Mouse (Mus musculus) adrenal gland, postnatal 10 days (tissue): ENCODE data around the gene Olfr1431. TPM values are rescaled to one million over a fixed set of nuclear protein-coding genes. Genes with fewer than 3 reads are reported as not detected.
"Not testable (repeated sequence)": the region's sequence is repeated elsewhere in the genome, so short reads cannot be mapped to it uniquely, and the experiment has no call there.

ENCODE experiments used
- DNase-seq: peaks from one replicate; pipeline ENCODE4 v3.0.0; 2021; ENCODE audit warnings: mixed read lengths
- long read RNA-seq, 2 experiments: library from polyadenylated mRNA; stranded (forward); transcript quantifications; one replicate each; pipeline ENCODE4 v2.0.0; 2021
- total RNA-seq, 2 experiments: library from RNA; stranded (reverse); gene quantifications; 2 replicates each; pipeline ENCODE4 v1.2.3; 2021

Olfr1431 gene
- not detected for total RNA-seq
- long read RNA-seq, experiment 1: 0 reads
- long read RNA-seq, experiment 2: 0 reads

DNA sequence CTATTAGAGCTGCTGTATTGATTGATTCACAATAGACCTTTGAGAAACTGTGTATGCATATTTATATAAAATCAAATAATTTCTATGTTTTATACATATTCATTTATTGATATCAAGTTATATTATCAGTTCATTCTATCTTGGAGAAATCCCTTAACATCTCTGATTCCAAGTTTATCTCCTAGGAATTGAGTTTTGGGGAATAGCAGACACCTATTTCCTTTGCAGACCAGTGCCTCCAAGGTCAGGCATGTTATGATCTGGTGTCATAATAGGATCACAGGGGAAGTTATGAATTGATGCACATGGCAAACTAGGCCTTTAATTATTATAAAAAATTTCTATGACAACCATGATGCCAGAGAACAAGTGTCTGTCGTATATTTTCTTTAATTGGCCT is at the start of gene Olfr1431:
Olfr1431 (plus strand) TSS at position 301 of the 400 bp plus-strand sequence.
- DNase-seq: no peak

DNA sequence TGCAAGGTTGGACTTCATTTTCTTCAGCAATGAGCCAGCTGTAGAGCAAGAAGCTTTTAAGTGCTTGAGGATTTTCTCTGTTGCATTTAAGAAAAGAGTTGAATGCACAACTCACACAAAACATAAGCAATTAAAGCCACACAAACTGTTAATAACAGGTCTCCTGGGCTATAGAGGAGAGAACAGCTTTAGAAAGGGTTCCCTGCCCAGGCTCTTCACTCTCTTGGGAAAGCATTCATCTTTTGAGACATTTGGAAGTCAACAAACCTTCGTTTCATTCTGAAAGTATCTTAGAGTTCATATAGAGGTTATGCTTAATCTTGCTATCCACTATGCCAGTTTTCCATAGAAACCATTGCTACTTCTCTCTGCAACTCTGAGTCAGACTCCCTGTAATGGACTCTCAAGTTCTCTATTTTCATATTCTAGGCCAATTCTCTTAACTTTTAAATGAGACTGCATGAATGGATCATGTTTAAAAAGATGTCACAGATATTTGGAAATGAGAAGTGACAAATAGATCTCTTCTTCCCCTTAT is 30.3 kb upstream of the Olfr1431 start, which contains the start of gene Olfr1555-ps1:
Olfr1555-ps1 (minus strand) TSS at position 51 of the 538 bp plus-strand sequence.
- not testable (repeated sequence) for DNase-seq

DNA sequence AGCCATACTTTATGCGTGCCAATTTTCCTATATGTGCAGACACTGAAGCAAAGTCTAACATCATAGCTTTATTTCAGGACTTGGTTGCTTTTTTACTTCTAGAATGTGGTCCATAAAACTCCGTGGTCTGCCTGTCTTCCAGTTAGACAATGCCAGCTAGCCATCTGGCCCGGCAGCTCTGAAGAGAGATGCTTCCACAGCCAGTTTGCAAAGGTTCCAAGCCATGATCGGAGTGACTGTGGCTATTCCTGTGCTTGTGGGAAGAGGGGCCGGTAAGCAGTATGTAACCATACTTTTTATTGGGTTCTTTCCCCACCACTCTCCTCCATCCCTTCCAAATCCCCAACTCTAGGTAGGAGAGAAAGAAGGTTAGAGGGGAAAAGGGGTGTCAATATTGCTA is 25.0 kb upstream of the Olfr1431 start:
- DNase-seq: not testable (repeated sequence)

DNA sequence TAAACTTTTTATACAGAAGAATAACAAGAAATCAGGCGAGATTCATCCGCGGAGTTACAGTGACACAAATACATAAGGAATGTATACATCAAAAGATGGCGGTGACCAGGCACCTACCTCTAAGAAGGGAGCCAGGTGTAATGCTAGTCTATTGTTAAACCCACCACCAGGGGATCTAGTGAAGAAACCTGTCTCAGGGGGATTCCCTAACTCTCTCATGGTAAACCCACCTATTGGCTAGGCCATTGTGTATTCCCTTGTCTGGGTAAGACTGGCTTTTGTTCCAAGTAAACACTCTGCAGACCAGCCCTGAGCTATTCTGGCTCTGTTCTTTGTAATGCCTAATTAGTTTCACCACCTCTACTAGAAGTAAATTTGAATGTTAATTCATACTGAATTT is 1.4 kb upstream of the Olfr1431 start:
- not testable (repeated sequence) for DNase-seq

DNA sequence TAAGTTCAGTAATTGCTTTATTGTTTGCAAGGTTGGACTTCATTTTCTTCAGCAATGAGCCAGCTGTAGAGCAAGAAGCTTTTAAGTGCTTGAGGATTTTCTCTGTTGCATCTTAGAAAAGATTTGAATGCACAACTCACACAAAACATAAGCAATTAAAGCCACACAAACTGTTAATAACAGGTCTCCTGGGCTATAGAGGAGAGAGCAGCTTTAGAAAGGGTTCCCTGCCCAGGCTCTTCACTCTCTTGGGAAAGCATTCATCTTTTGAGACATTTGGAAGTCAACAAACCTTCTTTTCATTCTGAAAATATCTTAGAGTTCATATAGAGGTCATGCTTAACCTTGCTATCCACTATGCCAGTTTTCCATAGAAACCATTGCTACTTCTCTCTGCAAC is 32.1 kb downstream of the Olfr1431 start, which contains the start of gene Olfr1432:
Olfr1432 (minus strand) TSS at position 101 of the 400 bp plus-strand sequence.
- DNase-seq: not testable (repeated sequence)

DNA sequence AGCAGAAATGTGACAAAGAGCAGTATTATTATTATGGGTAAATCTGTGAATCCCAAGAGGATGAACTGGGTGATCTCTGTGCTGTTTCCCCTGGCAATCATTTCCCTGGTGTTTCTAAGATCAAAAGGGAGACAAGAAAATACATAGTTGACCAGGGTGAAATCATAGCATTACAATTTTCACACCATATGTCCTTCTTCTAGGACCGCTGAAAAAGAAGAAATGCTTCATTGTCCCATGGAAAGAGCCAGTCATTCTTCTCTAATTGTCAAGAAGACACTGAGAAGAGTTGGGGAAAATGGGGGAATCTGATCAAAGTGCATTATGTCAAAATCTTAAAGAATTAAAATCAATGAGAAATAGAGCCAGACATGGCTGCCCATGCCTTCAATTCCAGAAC is 41.1 kb downstream of the Olfr1431 start, which contains the start of gene Olfr262:
Olfr262 (minus strand) TSS at position 101 of the 400 bp plus-strand sequence.
- no peak for DNase-seq

DNA sequence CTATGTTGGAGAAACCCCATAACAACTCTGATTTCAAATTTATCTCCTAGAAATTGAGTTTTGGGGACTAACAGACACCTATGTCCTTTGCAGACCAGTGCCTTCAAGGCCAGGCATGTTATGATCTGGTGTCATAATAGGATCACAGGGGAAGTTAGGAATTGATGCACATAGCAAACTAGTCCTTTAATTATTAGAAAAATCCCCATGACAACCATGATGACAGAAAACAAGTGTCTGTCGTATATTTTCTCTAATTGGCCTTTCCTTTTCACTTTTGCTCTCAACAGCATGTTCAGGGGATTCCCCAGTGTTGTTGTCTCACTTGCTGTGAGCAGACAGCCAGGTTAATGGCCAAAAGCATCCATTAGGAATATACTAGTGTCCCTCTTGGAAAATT is 60.3 kb downstream of the Olfr1431 start, which contains the start of gene Olfr235:
Olfr235 (plus strand) TSS at position 301 of the 400 bp plus-strand sequence.
- DNase-seq: no peak

Other genes starting within 250 kb of the Olfr1431 start
- 10 to 100 TPM; 60.8 to 65.6 TPM for gene Osbp, start 234.7 kb upstream of the Olfr1431 start, total RNA-seq
- not detected for gene Olfr1423, start 159.3 kb upstream of the Olfr1431 start, total RNA-seq
- gene Olfr1424, start 138.0 kb upstream of the Olfr1431 start, total RNA-seq: not detected
- gene Olfr1425, start 122.9 kb upstream of the Olfr1431 start, total RNA-seq: not detected
- not detected for gene Olfr1426, start 108.6 kb upstream of the Olfr1431 start, total RNA-seq
- not detected for gene Olfr1427, start 97.3 kb upstream of the Olfr1431 start, total RNA-seq
- not detected for gene Olfr1428, start 84.7 kb upstream of the Olfr1431 start, total RNA-seq
- not detected for gene Olfr76, start 77.4 kb upstream of the Olfr1431 start, total RNA-seq
- not detected for gene Olfr1555-ps1, start 30.5 kb upstream of the Olfr1431 start, total RNA-seq
- gene Olfr1432, start 32.0 kb downstream of the Olfr1431 start, total RNA-seq: not detected
- gene Olfr262, start 41.0 kb downstream of the Olfr1431 start, total RNA-seq: not detected
- gene Olfr235, start 60.4 kb downstream of the Olfr1431 start, total RNA-seq: not detected
- not detected for gene Olfr1434, start 79.2 kb downstream of the Olfr1431 start, total RNA-seq
- not detected for gene Olfr1436, start 98.5 kb downstream of the Olfr1431 start, total RNA-seq
- not detected for gene Olfr1437, start 124.5 kb downstream of the Olfr1431 start, total RNA-seq
- gene Olfr1438-ps1, start 135.3 kb downstream of the Olfr1431 start, total RNA-seq: not detected
- not detected for gene Olfr1440, start 186.6 kb downstream of the Olfr1431 start, total RNA-seq
- not detected for gene Olfr1441, start 216.8 kb downstream of the Olfr1431 start, total RNA-seq
- gene Pfpl, start 227.3 kb downstream of the Olfr1431 start, total RNA-seq: not detected